Mouse (Mus musculus): Measurements from ENCODE around the gene Lyg2.

The Lyg2 gene

GRCm38 (mm10) chr1:37916393-37916792 is at the start of gene Lyg2:
Lyg2 (minus strand) TSS chr1:37916493.
- no peak for DNase-seq (ENCODE audit: low spot score in 2 of 2)

GRCm38 (mm10) chr1:37965571-37965970 is 49.3 kb upstream of the Lyg2 start:
- no peak for DNase-seq (ENCODE audit: low spot score in 2 of 2)

- DNase-seq (ENCODE audit: low spot score in 2 of 2) = no peak
Measured at GRCm38 (mm10) chr1:37959486-37959885, 43.2 kb upstream of the Lyg2 start.

GRCm38 (mm10) chr1:37958516-37958915 is 42.2 kb upstream of the Lyg2 start:
- DNase-seq (ENCODE audit: low spot score in 2 of 2) = no peak

- no peak for DNase-seq (ENCODE audit: low spot score in 2 of 2)
Measured at GRCm38 (mm10) chr1:37957659-37958058, 41.4 kb upstream of the Lyg2 start, which contains the start of gene Lyg1. Lyg1 (minus strand) TSS chr1:37957759.

- no peak for DNase-seq (ENCODE audit: low spot score in 2 of 2)
Measured at GRCm38 (mm10) chr1:37956690-37957431, 40.6 kb upstream of the Lyg2 start.

- no peak for DNase-seq (ENCODE audit: low spot score in 2 of 2)
Measured at GRCm38 (mm10) chr1:37955251-37955650, 39.0 kb upstream of the Lyg2 start.

GRCm38 (mm10) chr1:37954786-37955185 is 38.5 kb upstream of the Lyg2 start:
- no peak for DNase-seq (ENCODE audit: low spot score in 2 of 2)

GRCm38 (mm10) chr1:37948906-37949305 is 32.6 kb upstream of the Lyg2 start:
- no peak for DNase-seq (ENCODE audit: low spot score in 2 of 2)

- DNase-seq (ENCODE audit: low spot score in 2 of 2) = no peak
Measured at GRCm38 (mm10) chr1:37931806-37932205, 15.5 kb upstream of the Lyg2 start.

GRCm38 (mm10) chr1:37925971-37926370 is 9.7 kb upstream of the Lyg2 start:
- no peak for DNase-seq (ENCODE audit: low spot score in 2 of 2)

- DNase-seq (ENCODE audit: low spot score in 2 of 2) = no peak
Measured at GRCm38 (mm10) chr1:37922536-37922935, 6.2 kb upstream of the Lyg2 start.

- DNase-seq (ENCODE audit: low spot score in 2 of 2) = no peak
Measured at GRCm38 (mm10) chr1:37918096-37918495, 1.8 kb upstream of the Lyg2 start.

- DNase-seq (ENCODE audit: low spot score in 2 of 2) = no peak
Measured at GRCm38 (mm10) chr1:37917666-37918065, 1.4 kb upstream of the Lyg2 start.

GRCm38 (mm10) chr1:37912751-37913150 is 3.5 kb downstream of the Lyg2 start:
- DNase-seq (ENCODE audit: low spot score in 2 of 2) = no peak

- DNase-seq (ENCODE audit: low spot score in 2 of 2) = no peak
Measured at GRCm38 (mm10) chr1:37903178-37903577, 13.1 kb downstream of the Lyg2 start.

- DNase-seq (ENCODE audit: low spot score in 2 of 2) = no peak
Measured at GRCm38 (mm10) chr1:37900288-37900687, 16.0 kb downstream of the Lyg2 start.

- DNase-seq (ENCODE audit: low spot score in 2 of 2) = no peak
Measured at GRCm38 (mm10) chr1:37899816-37900215, 16.5 kb downstream of the Lyg2 start.

- no peak for DNase-seq (ENCODE audit: low spot score in 2 of 2)
Measured at GRCm38 (mm10) chr1:37894606-37895005, 21.7 kb downstream of the Lyg2 start.

GRCm38 (mm10) chr1:37891400-37891799 is 24.9 kb downstream of the Lyg2 start:
- no peak for DNase-seq (ENCODE audit: low spot score in 2 of 2)

- DNase-seq (ENCODE audit: low spot score in 2 of 2) = peak; percentile 87 to 89
Measured at GRCm38 (mm10) chr1:37890025-37890652, 26.2 kb downstream of the Lyg2 start, which contains the start of the genes Mitd1 and Mrpl30. Mitd1 (minus strand) TSS chr1:37890411. Mrpl30 (plus strand) TSS chr1:37890477.

GRCm38 (mm10) chr1:37889206-37889605 is 27.1 kb downstream of the Lyg2 start:
- DNase-seq (ENCODE audit: low spot score in 2 of 2) = no peak

- DNase-seq (ENCODE audit: low spot score in 2 of 2) = no peak
Measured at GRCm38 (mm10) chr1:37884451-37884850, 31.8 kb downstream of the Lyg2 start.

Data from frontal cortex, postnatal 25 days (tissue).